Mouse (Mus musculus) lung, adult 2 months (tissue): Measurements from ENCODE around the gene Gtdc1. TPM values are rescaled to one million over a fixed set of nuclear protein-coding genes. Genes with fewer than 3 reads are reported as not detected.
"Not testable (repeated sequence)": the region's sequence is repeated elsewhere in the genome, so short reads cannot be mapped to it uniquely, and the experiment has no call there.

Experiments
- DNase-seq: peaks from one replicate; pipeline ENCODE4 v3.0.0; 2022
- H3K4me1 ChIP-seq: fragments of 200-500 bp; 2 replicates; pipeline ENCODE4 v1.6.1; 2011; ENCODE audit warnings: low read length; ENCODE audit not compliant: control insufficient read depth, insufficient read depth
- H3K4me3 ChIP-seq: fragments of 200-500 bp; replicated peaks from 2 replicates; pipeline ENCODE3; 2011; ENCODE audit warnings: low read depth, mild to moderate bottlenecking, control low read depth, low read length; ENCODE audit errors: extremely low read depth
- CTCF ChIP-seq: fragments of 200-500 bp; IDR thresholded peaks from 2 replicates; pipeline ENCODE4 v1.5.1; 2011; ENCODE audit warnings: mild to moderate bottlenecking, low read length, control low read depth; ENCODE audit not compliant: insufficient read depth
- POLR2A ChIP-seq: fragments of 200-500 bp; IDR thresholded peaks from 2 replicates; pipeline ENCODE4 v1.6.1; 2011; ENCODE audit warnings: low read depth, mild to moderate bottlenecking, control low read depth, low read length, borderline replicate concordance; ENCODE audit errors: extremely low read depth
- WGBS: fragments of 180-500 bp; shearing (Covaris S2); methylation state at CpG from one replicate; pipeline ENCODE4 v1.1.7; 2018; 5-methylcytosine and 5-hydroxymethylcytosine counted together
- polyA plus RNA-seq: library from polyadenylated mRNA; depleted of rRNA; stranded (reverse); fragments of >200 nt; gene quantifications from 2 replicates; pipeline ENCODE4 v1.2.3, GENCODE M21; 2012

The Gtdc1 gene
- polyA plus RNA-seq, 1 experiment = 5.9 TPM

GRCm38 (mm10) chr2:44633064-44633463 is 294.4 kb downstream of the Gtdc1 start:
- Histone ChIP-seq H3K4me3 (no peak overlapping the region), H3K4me1 (no peaks in the 10 kb centered on the region)
- no peak for DNase-seq
- TF ChIP-seq POLR2A (no peak), CTCF (no peak)
- 94% methylated on average over 5 of the region's 5 CpGs for WGBS

- Histone ChIP-seq H3K4me1 (no peaks in the 10 kb centered on the region), H3K4me3 (no peak overlapping the region)
- TF ChIP-seq POLR2A = no peak
- no peak for TF ChIP-seq CTCF
- no peak for DNase-seq
- WGBS = 68% methylated on average over 10 of the region's 10 CpGs
These were observed 294.9 kb downstream of the Gtdc1 start for GRCm38 (mm10) chr2:44632584-44632983.

GRCm38 (mm10) chr2:44631064-44631463 is 296.4 kb downstream of the Gtdc1 start:
- no peak overlapping the region for H3K4me3 ChIP-seq
- 57% methylated on average over 3 of the region's 3 CpGs for WGBS
- no peak for DNase-seq
- no peaks in the 10 kb centered on the region for H3K4me1 ChIP-seq
- TF ChIP-seq POLR2A = no peak
- TF ChIP-seq CTCF = no peak

- TF ChIP-seq CTCF = no peak
- no peak for TF ChIP-seq POLR2A
- WGBS = 95% methylated on average over 1 of the region's 1 CpGs
- H3K4me1 ChIP-seq = no peaks in the 10 kb centered on the region
- H3K4me3 ChIP-seq = no peak overlapping the region
- no peak for DNase-seq
These were observed 298.7 kb downstream of the Gtdc1 start for GRCm38 (mm10) chr2:44628778-44629177.

GRCm38 (mm10) chr2:44625154-44625553 is 302.3 kb downstream of the Gtdc1 start:
- Histone ChIP-seq H3K4me3 (no peak overlapping the region), H3K4me1 (no peaks in the 10 kb centered on the region)
- no peak for DNase-seq
- TF ChIP-seq CTCF (no peak), POLR2A (no peak)
- WGBS = 81% methylated on average over 3 of the region's 3 CpGs

- 83% methylated on average over 3 of the region's 3 CpGs for WGBS
These were observed 305.0 kb downstream of the Gtdc1 start for GRCm38 (mm10) chr2:44622471-44622870.

GRCm38 (mm10) chr2:44599653-44600052 is 327.8 kb downstream of the Gtdc1 start:
- not testable (repeated sequence) for H3K4me1 ChIP-seq, H3K4me3 ChIP-seq, DNase-seq
- WGBS = 94% methylated on average over 3 of the region's 3 CpGs

More at GRCm38 (mm10) chr2:44622471-44622870, 305.0 kb downstream of the Gtdc1 start:
- TF ChIP-seq POLR2A = no peak
- TF ChIP-seq CTCF = no peak
- Histone ChIP-seq H3K4me1 (no peaks in the 10 kb centered on the region), H3K4me3 (no peak overlapping the region)
- DNase-seq = no peak

GRCm38 (mm10) chr2:44594276-44594675 is 333.2 kb downstream of the Gtdc1 start:
- WGBS = 88% methylated on average over 1 of the region's 1 CpGs
- TF ChIP-seq CTCF (no peak), POLR2A (no peak)
- Histone ChIP-seq H3K4me1 (no peaks in the 10 kb centered on the region; the same call in 1 of the 2 replicates), H3K4me3 (no peak overlapping the region)
- DNase-seq = no peak

GRCm38 (mm10) chr2:44590881-44591280 is 336.6 kb downstream of the Gtdc1 start:
- DNase-seq = no peak
- Histone ChIP-seq H3K4me1 (no peaks in the 10 kb centered on the region; the same call in 1 of the 2 replicates), H3K4me3 (no peak overlapping the region)
- 60% methylated on average over 4 of the region's 4 CpGs for WGBS
- TF ChIP-seq POLR2A = no peak

- no peak overlapping the region for H3K4me3 ChIP-seq
- DNase-seq = no peak
- no peaks in the 10 kb centered on the region for H3K4me1 ChIP-seq
- no peak for TF ChIP-seq POLR2A
- no peak for TF ChIP-seq CTCF
These were observed 343.4 kb downstream of the Gtdc1 start for GRCm38 (mm10) chr2:44584061-44584460.

- Histone ChIP-seq H3K4me1 (no peaks in the 10 kb centered on the region), H3K4me3 (no peak overlapping the region)
- TF ChIP-seq POLR2A (no peak), CTCF (no peak)
- DNase-seq = no peak
These were observed 344.0 kb downstream of the Gtdc1 start for GRCm38 (mm10) chr2:44583491-44583890.
